Mouse (Mus musculus): ENCODE measurements around the gene Mog. TPM values are rescaled to one million over a fixed set of nuclear protein-coding genes. Genes with fewer than 3 reads are reported as not detected.
A peak's percentile ranks its signal among the peaks of the same experiment; 100 is the strongest.

The Mog gene
- polyA plus RNA-seq, 1 experiment from 2014 or later = 0.42 TPM

DNA sequence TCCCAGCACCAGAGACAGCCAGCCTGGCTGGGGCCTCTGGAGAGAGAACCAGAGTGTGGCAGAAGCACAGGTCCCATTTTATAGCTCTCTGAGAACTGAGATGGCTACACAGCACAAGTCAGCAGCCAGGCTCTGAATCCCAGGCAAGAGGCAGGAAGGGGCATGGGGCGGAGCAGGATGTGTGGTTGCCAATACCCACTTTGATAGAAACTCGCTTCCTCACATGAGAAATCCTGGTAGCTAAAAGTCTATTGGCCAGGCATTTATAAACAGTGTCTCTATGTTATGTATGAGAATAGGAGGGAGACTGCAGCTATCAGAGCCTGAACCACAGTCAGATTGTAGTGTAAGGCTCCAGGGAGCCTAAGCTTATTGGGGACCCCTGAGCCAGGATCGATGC, 50.4 kb downstream of the Mog start:
- Histone ChIP-seq H3K9ac (ENCODE audit: low read length) (no peak overlapping the region), H3K27me3 (ENCODE audit: control insufficient read depth, insufficient read depth, low read length) (no peaks in the 10 kb centered on the region), H3K27ac (ENCODE audit: low read depth, low read length) (no peak overlapping the region), H3K36me3 (ENCODE audit: control insufficient read depth, insufficient read depth, low read length) (no peaks in the 10 kb centered on the region), H3K9me3 (ENCODE audit: control insufficient read depth, low read length) (no peaks in the 10 kb centered on the region), H3K4me1 (ENCODE audit: control insufficient read depth, insufficient read depth, low read length) (no peaks in the 10 kb centered on the region), H3K4me2 (no peak overlapping the region), H3K4me3 (ENCODE audit: low read depth, low read length) (no peak overlapping the region)
- no peak for ATAC-seq (ENCODE audit: low FRiP score)
- no peak for DNase-seq (ENCODE audit: low spot score, missing footprints)
- WGBS = 76% methylated on average over 3 of the region's 3 CpGs

DNA sequence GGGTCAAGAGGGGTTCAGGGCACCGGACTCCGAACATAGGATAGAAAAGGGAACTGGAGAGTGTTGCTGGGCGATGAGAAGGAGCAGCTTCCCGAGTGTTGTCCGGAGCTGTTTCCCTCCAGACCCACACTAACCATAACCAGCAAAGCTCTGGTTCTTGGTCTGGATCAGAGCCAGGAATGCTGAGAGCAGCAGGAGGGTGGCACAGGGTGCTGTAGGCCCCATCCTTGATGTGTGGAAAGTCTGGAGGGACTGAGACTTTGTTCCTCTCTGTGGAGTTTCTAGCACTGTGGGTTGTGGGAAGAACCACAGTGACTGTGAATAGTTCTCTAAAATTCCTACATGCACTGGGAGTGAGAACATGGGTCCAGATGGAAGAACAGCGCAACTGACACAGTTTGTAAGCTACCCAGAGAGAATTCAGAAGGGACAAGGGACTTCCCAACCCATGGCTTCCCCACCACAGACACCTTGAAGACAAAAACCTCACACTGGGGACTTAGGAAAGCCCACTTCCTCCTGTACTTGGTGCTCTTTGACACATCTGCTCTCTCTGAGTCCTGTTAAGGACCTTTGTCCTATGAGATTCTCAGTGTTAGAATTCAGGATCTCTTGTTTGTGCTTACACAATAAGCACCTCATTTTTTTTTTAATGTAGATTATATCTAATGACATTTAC, 51.9 kb downstream of the Mog start:
- Histone ChIP-seq H3K4me2 (no peak overlapping the region), H3K4me1 (ENCODE audit: control insufficient read depth, insufficient read depth, low read length) (no peaks in the 10 kb centered on the region), H3K27ac (ENCODE audit: low read depth, low read length) (no peak overlapping the region), H3K36me3 (ENCODE audit: control insufficient read depth, insufficient read depth, low read length) (no peaks in the 10 kb centered on the region), H3K27me3 (ENCODE audit: control insufficient read depth, insufficient read depth, low read length) (no peaks in the 10 kb centered on the region), H3K9me3 (ENCODE audit: control insufficient read depth, low read length) (no peaks in the 10 kb centered on the region), H3K4me3 (ENCODE audit: low read depth, low read length) (no peak overlapping the region), H3K9ac (ENCODE audit: low read length) (no peak overlapping the region)
- no peak for ATAC-seq (ENCODE audit: low FRiP score)
- WGBS = 78% methylated on average over 6 of the region's 6 CpGs
- peak; percentile 64 for DNase-seq (ENCODE audit: low spot score, missing footprints)

DNA sequence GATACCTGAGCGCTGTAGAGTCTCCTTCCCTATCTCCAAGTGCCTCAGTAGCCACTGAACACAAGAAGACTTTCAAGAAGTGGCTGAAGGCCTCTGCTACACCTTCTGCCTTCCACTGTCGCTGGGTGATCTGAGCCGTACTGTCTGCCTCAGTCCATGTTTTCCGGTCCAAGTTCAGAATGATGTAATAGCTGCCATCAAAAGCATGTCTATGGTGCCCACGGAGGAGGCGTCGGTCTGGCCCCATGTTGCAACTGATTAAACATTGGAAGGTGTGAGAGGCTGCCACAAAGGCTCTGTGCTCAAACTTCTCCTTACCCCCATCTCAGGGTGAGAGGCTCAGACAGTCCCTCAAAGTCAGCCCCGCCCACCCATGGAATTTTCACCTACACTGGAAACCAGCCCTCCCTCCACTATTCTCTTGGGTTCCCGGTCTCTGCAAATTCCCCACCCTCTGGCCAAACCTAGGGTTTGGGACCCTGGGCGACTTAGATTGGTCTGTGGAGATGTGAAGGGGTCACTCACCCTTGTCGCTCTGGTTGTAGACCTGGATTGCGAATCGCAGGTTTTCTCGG, 52.8 kb downstream of the Mog start:
- Histone ChIP-seq H3K9ac (ENCODE audit: low read length) (no peak overlapping the region), H3K36me3 (ENCODE audit: control insufficient read depth, insufficient read depth, low read length) (no peaks in the 10 kb centered on the region), H3K4me2 (no peak overlapping the region), H3K27me3 (ENCODE audit: control insufficient read depth, insufficient read depth, low read length) (no peaks in the 10 kb centered on the region), H3K27ac (ENCODE audit: low read depth, low read length) (no peak overlapping the region), H3K4me1 (ENCODE audit: control insufficient read depth, insufficient read depth, low read length) (no peaks in the 10 kb centered on the region), H3K4me3 (ENCODE audit: low read depth, low read length) (no peak overlapping the region), H3K9me3 (ENCODE audit: control insufficient read depth, low read length) (no peaks in the 10 kb centered on the region)
- WGBS = 88% methylated on average over 14 of the region's 14 CpGs
- ATAC-seq (ENCODE audit: low FRiP score) (no peak), DNase-seq (ENCODE audit: low spot score, missing footprints) (no peak)

GRCm38 (mm10) chr17:36966875-36967274, 56.3 kb downstream of the Mog start:
- Histone ChIP-seq H3K9me3 (ENCODE audit: control insufficient read depth, low read length) (no peaks in the 10 kb centered on the region), H3K27ac (ENCODE audit: low read depth, low read length) (no peak overlapping the region), H3K9ac (ENCODE audit: low read length) (no peak overlapping the region), H3K4me1 (ENCODE audit: control insufficient read depth, insufficient read depth, low read length) (no peaks in the 10 kb centered on the region), H3K4me3 (ENCODE audit: low read depth, low read length) (no peak overlapping the region), H3K27me3 (ENCODE audit: control insufficient read depth, insufficient read depth, low read length) (no peaks in the 10 kb centered on the region), H3K4me2 (no peak overlapping the region), H3K36me3 (ENCODE audit: control insufficient read depth, insufficient read depth, low read length) (no peaks in the 10 kb centered on the region)
- no peak for ATAC-seq (ENCODE audit: low FRiP score)
- no peak for DNase-seq (ENCODE audit: low spot score, missing footprints)
- 97% methylated on average over 1 of the region's 1 CpGs for WGBS

DNA sequence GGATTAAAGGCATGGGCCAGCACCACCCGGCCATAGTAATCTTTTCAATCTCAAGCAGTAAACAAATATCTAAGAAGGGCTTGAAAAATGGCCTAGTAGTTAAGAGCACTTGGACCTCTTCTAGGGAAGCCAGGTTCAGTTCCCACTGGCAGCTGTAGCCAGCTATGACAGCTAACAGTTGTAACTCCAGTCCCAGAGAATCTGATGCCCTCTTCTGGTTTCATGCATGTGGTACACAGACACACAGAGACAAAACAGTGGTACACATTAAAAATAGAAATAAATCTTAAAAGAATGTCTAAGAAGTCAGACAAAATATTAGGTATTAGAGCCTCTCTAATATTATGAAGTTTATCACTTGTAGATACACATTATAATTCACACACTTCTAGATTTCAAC, 62.1 kb downstream of the Mog start:
- no peaks in the 10 kb centered on the region for H3K36me3 ChIP-seq (ENCODE audit: control insufficient read depth, insufficient read depth, low read length)
- no peak overlapping the region for H3K4me3 ChIP-seq (ENCODE audit: low read depth, low read length)
- no peak overlapping the region for H3K4me2 ChIP-seq
- no peak overlapping the region for H3K27ac ChIP-seq (ENCODE audit: low read depth, low read length)
- no peak overlapping the region for H3K9ac ChIP-seq (ENCODE audit: low read length)
- DNase-seq (ENCODE audit: low spot score, missing footprints) (peak; percentile 72), ATAC-seq (ENCODE audit: low FRiP score) (no peak)
- no peaks in the 10 kb centered on the region for H3K9me3 ChIP-seq (ENCODE audit: control insufficient read depth, low read length)
- H3K4me1 ChIP-seq (ENCODE audit: control insufficient read depth, insufficient read depth, low read length) = peaks cover 10% of the 10 kb centered on the region
- no peaks in the 10 kb centered on the region for H3K27me3 ChIP-seq (ENCODE audit: control insufficient read depth, insufficient read depth, low read length)
- WGBS = 79% methylated on average over 1 of the region's 1 CpGs

Other genes with a start within 250 kb of the Mog start
- not detected in 2 replicates for gene H2-M10.6, start 211.2 kb downstream of the Mog start, polyA plus RNA-seq (2014; fragmentation: Nextera tagmentation; extraction: Ambion mirVana)
- gene Trim26, start 186.3 kb downstream of the Mog start, polyA plus RNA-seq (2014; fragmentation: Nextera tagmentation; extraction: Ambion mirVana) = 32.4 and 35.0 TPM in 2 replicates
- 0.48 and 0.51 TPM in 2 replicates for gene Trim15, start 156.2 kb downstream of the Mog start, polyA plus RNA-seq (2014; fragmentation: Nextera tagmentation; extraction: Ambion mirVana)
- gene Trim10, start 153.8 kb downstream of the Mog start, polyA plus RNA-seq (2014; fragmentation: Nextera tagmentation; extraction: Ambion mirVana) = 7.7 and 8.1 TPM in 2 replicates
- gene Trim40, start 133.3 kb downstream of the Mog start, polyA plus RNA-seq (2014; fragmentation: Nextera tagmentation; extraction: Ambion mirVana) = not detected in 2 replicates
- not detected in 2 replicates for gene Trim31, start 125.3 kb downstream of the Mog start, polyA plus RNA-seq (2014; fragmentation: Nextera tagmentation; extraction: Ambion mirVana)
- 0.46 TPM in 2 replicates for gene Rnf39, start 80.5 kb downstream of the Mog start, polyA plus RNA-seq (2014; fragmentation: Nextera tagmentation; extraction: Ambion mirVana)
- gene Ppp1r11, start 71.7 kb downstream of the Mog start, polyA plus RNA-seq (2014; fragmentation: Nextera tagmentation; extraction: Ambion mirVana) = 152 and 157 TPM in 2 replicates
- gene Znrd1, start 64.8 kb downstream of the Mog start, polyA plus RNA-seq (2014; fragmentation: Nextera tagmentation; extraction: Ambion mirVana) = 83.5 and 86.7 TPM in 2 replicates
- gene Znrd1as, start 64.8 kb downstream of the Mog start, polyA plus RNA-seq (2014; fragmentation: Nextera tagmentation; extraction: Ambion mirVana) = 8.5 and 9.4 TPM in 2 replicates
- 0.39 TPM in 1 of 2 replicates, not detected in the other for gene 2410137M14Rik, start 42.2 kb downstream of the Mog start, polyA plus RNA-seq (2014; fragmentation: Nextera tagmentation; extraction: Ambion mirVana)
- gene H2-M5, start 33.9 kb downstream of the Mog start, polyA plus RNA-seq (2014; fragmentation: Nextera tagmentation; extraction: Ambion mirVana) = 0.41 and 0.67 TPM in 2 replicates
- gene Zfp57, start 22.2 kb downstream of the Mog start, polyA plus RNA-seq (2014; fragmentation: Nextera tagmentation; extraction: Ambion mirVana) = 89.9 and 102 TPM in 2 replicates
- 14.3 and 14.5 TPM in 2 replicates for gene Gabbr1, start 22.6 kb upstream of the Mog start, polyA plus RNA-seq (2014; fragmentation: Nextera tagmentation; extraction: Ambion mirVana)
- not detected in 2 replicates for gene Olfr90, start 65.1 kb upstream of the Mog start, polyA plus RNA-seq (2014; fragmentation: Nextera tagmentation; extraction: Ambion mirVana)
- gene Olfr91, start 74.9 kb upstream of the Mog start, polyA plus RNA-seq (2014; fragmentation: Nextera tagmentation; extraction: Ambion mirVana) = not detected in 2 replicates
- not detected in 2 replicates for gene Olfr92, start 96.7 kb upstream of the Mog start, polyA plus RNA-seq (2014; fragmentation: Nextera tagmentation; extraction: Ambion mirVana)
- gene Olfr93, start 138.1 kb upstream of the Mog start, polyA plus RNA-seq (2014; fragmentation: Nextera tagmentation; extraction: Ambion mirVana) = not detected in 2 replicates
- not detected in 2 replicates for gene Ubd, start 170.5 kb upstream of the Mog start, polyA plus RNA-seq (2014; fragmentation: Nextera tagmentation; extraction: Ambion mirVana)
- gene Olfr94, start 177.6 kb upstream of the Mog start, polyA plus RNA-seq (2014; fragmentation: Nextera tagmentation; extraction: Ambion mirVana) = not detected in 2 replicates
- gene Olfr95, start 189.7 kb upstream of the Mog start, polyA plus RNA-seq (2014; fragmentation: Nextera tagmentation; extraction: Ambion mirVana) = not detected in 2 replicates
- not detected in 2 replicates for gene Olfr96, start 196.7 kb upstream of the Mog start, polyA plus RNA-seq (2014; fragmentation: Nextera tagmentation; extraction: Ambion mirVana)
- gene Olfr97, start 213.9 kb upstream of the Mog start, polyA plus RNA-seq (2014; fragmentation: Nextera tagmentation; extraction: Ambion mirVana) = not detected in 2 replicates
- not detected in 2 replicates for gene Olfr98, start 240.4 kb upstream of the Mog start, polyA plus RNA-seq (2014; fragmentation: Nextera tagmentation; extraction: Ambion mirVana)
- 1.4 and 1.8 TPM in 2 replicates for gene H2-M3, start 246.8 kb upstream of the Mog start, polyA plus RNA-seq (2014; fragmentation: Nextera tagmentation; extraction: Ambion mirVana)

Measured in midbrain, embryonic 11.5 days (tissue).